Mouse (Mus musculus): ENCODE results near the gene Spint2.

Gene Spint2

DNA sequence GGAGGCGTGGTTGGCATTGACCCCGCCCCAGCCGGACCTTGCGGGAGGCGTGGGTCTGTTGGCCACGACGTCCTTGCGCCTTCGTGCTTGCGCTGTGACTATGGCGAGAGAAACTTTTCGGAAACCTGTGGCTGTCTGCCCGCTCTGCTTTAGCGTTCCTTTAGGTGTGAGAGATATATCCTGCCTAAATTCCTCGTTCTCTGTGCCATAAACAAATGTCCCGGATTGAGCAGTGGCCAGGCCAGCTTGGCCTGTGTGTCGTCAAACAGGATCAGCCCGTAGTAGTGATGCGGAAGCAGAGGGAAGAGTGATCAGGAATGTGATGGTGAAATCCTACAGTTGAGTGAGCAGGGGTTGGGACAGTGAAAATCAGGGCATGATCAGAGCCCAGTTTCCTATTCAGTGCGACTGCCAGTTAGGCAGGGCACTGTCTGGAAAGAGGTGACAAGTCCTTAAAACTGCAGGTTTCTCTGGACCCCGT, 402 bp upstream of the Spint2 start:
- no peak for DNase-seq (ENCODE audit: low spot score in 2 of 2)

- DNase-seq (ENCODE audit: low spot score in 2 of 2) = no peak
Observed at GRCm38 (mm10) chr7:29280801-29281200, 911 bp downstream of the Spint2 start.

- DNase-seq (ENCODE audit: low spot score in 2 of 2) = no peak
Observed at GRCm38 (mm10) chr7:29279924-29280323, 1.8 kb downstream of the Spint2 start.

DNA sequence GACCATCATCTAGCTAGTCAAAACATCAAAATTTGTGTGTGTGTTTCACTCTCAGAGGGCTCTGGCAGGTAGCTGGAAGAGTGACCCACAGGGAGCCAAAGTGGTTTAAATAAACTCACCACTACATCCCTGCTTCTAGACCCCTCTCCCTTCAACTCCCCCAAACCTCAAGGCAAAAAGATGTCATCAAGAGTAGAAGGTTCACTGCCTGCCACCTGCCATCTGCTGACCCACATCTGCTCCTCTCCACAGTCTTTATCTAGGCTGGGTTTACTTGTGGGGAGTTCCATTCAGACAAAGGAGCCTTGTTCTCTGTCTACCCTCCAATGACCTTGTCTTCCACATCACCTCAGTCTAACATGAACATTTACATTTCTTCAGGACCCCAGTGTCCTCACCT, 2.5 kb downstream of the Spint2 start:
- DNase-seq (ENCODE audit: low spot score in 2 of 2) = no peak

- no peak for DNase-seq (ENCODE audit: low spot score in 2 of 2)
Observed at GRCm38 (mm10) chr7:29277510-29277909, 4.2 kb downstream of the Spint2 start.

DNA sequence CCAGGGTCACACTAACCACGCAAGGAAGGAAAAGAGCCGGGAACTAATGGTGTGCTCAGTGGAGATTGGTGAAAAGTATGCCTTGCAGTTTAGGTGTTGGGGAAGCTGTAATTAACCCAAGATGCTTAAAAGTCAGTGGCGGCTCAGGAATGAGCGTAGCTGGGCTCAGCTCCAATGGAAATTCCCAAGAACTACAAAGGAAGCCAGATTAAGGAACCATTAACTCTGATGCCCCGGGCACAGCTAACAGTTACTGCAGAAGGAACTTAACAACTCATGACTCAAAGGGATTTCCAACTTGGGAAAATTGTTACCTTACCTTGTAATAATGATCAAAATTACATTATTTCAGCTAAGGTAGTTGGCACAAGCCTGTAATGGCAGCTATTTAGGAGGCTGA, 5.0 kb downstream of the Spint2 start:
- no peak for DNase-seq (ENCODE audit: low spot score in 2 of 2)

DNA sequence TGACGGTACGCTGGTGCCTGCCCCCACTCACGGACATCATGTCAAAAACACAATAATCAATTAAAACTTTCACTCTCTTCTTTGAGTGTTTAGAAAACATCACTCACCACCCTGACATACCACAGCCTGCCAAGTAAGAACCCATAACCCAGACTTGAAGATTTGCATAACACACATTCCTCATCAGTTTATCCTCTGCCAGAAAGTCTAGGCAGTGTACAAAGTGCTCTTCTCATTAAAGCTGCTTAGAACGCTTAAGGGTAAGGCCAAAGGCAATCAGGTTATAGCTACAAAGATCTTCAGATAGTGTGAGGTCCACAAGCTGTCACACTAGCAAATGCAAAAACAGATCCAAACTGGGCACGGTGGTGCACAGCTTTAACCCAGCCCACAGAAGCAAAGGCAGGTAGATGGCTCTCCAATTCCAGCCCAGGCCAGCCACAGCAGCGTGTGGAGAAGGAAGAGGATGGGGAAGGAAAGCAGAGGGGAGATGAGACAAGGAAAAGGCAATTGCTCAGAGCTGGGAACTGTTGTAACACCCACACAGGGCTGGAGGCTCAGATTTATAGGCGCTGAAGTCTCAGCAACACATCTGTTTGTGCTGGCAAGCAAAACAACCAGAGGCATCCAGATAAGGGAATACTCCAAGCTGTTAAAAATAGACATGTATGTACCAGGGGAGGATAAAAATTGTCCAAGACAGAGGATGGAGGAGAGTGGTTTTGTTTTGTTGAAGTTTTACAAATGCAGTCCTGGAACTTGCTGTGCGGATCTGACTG, 9.8 kb downstream of the Spint2 start:
- no peak for DNase-seq (ENCODE audit: low spot score in 2 of 2)

- no peak for DNase-seq (ENCODE audit: low spot score in 2 of 2)
Observed at GRCm38 (mm10) chr7:29270445-29270844, 11.3 kb downstream of the Spint2 start.

DNA sequence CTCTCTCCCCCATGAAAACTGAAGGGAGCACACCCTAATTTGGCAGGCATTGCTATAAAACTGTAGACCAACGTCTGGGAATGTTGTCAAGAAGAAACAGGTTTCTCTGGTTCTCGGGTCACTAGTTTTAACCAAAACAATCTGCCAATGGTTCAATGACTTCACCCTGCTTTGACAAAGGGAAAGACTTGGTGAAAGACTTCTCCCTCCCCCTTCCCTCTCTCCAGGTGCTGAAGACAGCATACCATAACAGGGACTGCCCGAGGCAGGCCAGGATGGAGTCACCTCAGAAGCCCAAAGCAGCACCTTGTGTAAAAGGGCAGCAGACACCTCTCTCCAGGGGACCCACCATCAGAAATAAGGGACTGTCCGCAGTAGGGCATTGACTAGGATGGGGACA, 14.8 kb downstream of the Spint2 start:
- no peak for DNase-seq (ENCODE audit: low spot score in 2 of 2)

DNA sequence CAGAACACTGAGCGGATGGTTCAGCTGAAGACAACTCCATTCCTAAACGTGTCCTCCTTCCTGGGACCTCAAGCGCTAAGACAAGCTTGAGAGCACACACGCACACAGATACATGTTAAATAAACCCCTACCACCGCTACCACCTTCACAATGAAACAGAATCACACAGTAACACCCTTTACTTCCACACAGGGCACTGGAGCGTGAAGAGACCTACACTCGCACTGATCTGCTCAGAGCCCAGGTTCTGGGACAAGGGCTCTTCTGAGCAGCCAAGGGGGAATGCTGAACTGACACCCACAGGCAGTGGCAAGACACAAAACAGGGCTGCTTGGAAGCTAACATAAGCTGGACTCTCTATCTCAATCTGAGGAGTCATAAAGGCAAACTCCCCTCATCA, 16.1 kb downstream of the Spint2 start:
- DNase-seq (ENCODE audit: low spot score in 2 of 2) = no peak

DNA sequence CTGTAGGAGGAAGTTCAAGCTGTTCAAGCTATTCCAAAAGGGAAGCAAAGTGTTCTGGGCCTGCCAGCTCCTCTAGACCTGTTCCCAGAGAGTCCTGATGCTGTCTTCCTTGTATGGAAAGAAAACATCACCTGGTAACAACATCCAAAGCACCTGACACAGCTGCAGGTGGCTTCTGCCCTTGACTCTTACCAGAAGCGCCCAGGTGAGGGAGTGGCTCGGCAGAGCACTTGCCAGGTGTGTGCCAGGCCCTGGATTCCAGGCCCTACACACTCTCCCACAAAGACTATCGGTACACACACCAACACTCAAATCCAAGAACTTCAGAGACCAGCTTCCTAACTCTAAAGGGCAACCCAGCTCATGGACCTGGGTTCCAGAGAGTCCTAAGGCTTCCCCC, 17.9 kb downstream of the Spint2 start:
- no peak for DNase-seq (ENCODE audit: low spot score in 2 of 2)

DNA sequence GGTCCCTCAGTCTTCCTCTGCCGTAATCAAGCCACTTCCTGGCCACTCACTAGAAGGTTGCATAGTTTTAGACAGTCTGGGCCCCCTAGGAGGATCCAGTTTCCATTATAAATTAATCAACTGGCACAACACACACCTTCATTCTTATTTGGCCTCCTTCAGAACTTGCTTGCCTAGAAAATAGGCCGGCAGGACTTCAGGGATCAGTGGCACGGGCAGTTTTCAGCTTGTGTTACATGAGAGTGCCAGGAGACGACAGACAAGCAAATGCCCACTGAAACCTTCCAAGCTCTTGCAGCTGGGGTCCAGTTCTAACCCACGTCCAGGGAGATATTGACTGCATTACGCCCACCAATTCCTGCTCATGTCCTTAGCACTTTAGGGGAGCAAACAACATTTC, 19.6 kb downstream of the Spint2 start:
- no peak for DNase-seq (ENCODE audit: low spot score in 2 of 2)

DNA sequence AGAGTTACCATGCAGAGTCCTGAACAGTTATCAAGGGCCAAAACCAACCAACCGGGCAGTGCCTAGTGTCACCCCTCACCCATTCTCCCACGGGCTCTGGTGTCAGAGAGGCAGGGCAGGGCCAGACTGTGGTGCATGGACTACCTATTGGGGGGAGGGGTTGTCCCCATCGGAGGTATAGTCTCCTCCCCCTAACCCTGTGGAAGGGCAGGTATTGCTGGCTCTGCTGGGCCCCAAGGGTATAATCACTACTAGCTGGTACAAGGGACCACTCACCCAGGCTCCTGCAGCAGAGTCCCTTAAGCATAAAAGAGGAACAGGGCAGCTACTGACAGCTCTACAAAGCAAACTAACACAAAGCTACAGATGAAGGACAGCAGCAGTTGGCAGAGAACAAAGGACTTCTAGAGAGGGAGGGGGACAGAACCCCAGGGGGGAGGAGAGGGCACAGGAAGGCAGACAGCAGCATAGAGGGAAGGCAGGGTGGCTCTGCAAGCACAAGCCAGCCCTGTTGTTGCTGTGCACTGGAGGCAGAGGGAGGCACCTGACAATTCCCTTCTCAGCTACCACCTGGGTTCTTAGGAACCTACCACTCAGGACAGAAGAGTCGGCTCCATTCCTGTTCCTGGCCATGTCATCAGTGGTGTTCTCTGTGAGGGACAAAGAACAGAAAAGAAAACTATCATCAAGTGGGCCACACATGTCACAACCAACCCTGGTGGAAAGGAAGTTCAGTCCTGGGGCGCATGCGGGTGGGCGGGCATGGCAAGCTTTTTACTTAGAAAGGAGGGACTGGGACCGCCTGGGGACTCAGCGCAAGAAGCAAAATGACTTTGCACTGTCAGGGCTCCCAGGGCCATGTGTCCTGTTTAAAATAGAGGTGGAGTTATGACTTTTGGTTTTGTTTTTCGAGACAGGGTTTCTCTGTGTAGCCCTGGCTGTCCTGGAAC, 21.7 kb downstream of the Spint2 start:
- DNase-seq (ENCODE audit: low spot score in 2 of 2) = no peak

DNA sequence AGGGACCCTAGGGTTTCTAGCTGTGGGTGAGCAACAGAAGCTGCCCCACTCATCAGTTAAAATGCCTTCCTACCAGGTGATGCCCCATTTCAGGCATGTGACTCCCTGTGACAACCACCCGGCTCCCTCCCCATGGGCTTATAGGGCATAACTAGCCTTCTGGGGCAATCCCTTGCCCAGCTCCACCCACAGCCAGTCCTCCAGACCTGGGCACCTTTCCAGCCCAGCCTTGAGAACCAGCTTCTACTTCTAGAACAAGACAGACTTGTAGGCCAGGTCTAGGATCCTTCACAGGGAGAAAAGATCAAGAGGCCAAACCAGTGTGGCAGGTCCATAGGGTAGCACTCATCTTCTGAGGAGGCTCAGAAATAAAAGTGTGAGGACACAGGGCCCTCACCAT, 24.3 kb downstream of the Spint2 start:
- peak; percentile 63 to 73 for DNase-seq (ENCODE audit: low spot score in 2 of 2)

GRCm38 (mm10) chr7:29255875-29256274, 25.8 kb downstream of the Spint2 start:
- no peak for DNase-seq (ENCODE audit: low spot score in 2 of 2)

- DNase-seq (ENCODE audit: low spot score in 2 of 2) = no peak
Observed at GRCm38 (mm10) chr7:29253842-29254241, 27.9 kb downstream of the Spint2 start.

GRCm38 (mm10) chr7:29251166-29251565, 30.5 kb downstream of the Spint2 start:
- DNase-seq (ENCODE audit: low spot score in 2 of 2) = peak; percentile 65 to 73

- DNase-seq (ENCODE audit: low spot score in 2 of 2) = peak; percentile 69 to 72
Observed at GRCm38 (mm10) chr7:29248261-29248841, 33.4 kb downstream of the Spint2 start, which contains the start of gene 2200002D01Rik. 2200002D01Rik (minus strand) TSS chr7:29248466.

GRCm38 (mm10) chr7:29247706-29248105, 34.0 kb downstream of the Spint2 start:
- DNase-seq (ENCODE audit: low spot score in 2 of 2) = no peak

DNA sequence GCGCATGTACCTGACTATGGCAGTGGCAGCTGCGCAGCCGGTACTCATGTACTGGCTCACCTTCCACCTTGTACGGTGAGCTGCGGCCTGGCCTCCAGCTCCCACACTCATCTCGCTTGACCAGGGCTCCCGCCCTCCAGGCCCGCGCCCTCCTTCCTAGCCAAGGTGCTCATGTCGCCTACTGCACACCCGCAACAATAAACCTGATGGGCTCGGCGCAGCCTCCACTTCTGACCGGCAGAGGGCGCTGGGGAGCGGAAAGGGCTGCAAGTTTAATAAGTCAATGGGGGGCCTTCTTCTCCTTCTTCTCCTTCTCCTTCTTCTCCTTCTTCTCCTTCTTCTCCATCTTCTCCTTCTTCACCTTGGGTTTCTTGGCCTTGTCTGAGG, 34.4 kb downstream of the Spint2 start:
- peak; percentile 86 to 88 for DNase-seq (ENCODE audit: low spot score in 2 of 2)

- DNase-seq (ENCODE audit: low spot score in 2 of 2) = no peak
Observed at GRCm38 (mm10) chr7:29246619-29247313, 34.9 kb downstream of the Spint2 start.

- no peak for DNase-seq (ENCODE audit: low spot score in 2 of 2)
Observed at GRCm38 (mm10) chr7:29246015-29246414, 35.7 kb downstream of the Spint2 start.
